Mouse (Mus musculus) G1E (cell line): ENCODE results near the gene Lrig1.

ENCODE experiments used
- CTCF ChIP-seq: IDR thresholded peaks from 2 replicates; pipeline ENCODE4 v1.5.1; 2012; ENCODE audit warnings: low read depth, low read length, inconsistent platforms, mixed read lengths
- TAL1 ChIP-seq: conservative IDR thresholded peaks from 2 replicates; pipeline ENCODE4 v1.6.1; 2012; ENCODE audit warnings: low read depth, low read length, inconsistent platforms, mixed read lengths

DNA sequence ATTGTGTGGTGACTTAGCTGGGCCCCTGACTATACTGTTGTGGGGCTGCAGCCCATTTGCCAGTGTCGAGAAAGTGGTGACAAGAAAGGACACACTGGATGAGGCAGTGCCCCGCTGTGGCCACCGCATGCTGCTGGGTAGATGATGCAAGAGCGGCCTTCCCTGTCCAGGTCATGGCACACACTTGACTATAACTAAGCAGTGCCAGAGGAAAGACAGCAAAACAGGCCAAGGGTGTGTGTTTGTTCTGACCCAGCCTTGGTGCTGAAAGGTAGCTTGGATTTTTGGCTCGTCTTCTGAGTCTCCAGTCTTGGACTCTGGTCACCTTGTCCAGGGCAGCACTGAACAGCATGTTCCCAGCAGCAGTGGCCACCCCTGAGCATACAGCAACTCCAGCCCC is 98.9 kb downstream of the Lrig1 start:
- no peak for TF ChIP-seq TAL1
- TF ChIP-seq CTCF = no peak
